Mouse (Mus musculus) cerebellum, adult 11 months (tissue): ENCODE data around the gene Cntnap1.
A peak's percentile ranks its signal among the peaks of the same experiment; 100 is the strongest.

Experiments
- DNase-seq: peaks from one replicate; pipeline ENCODE4 v3.0.0; 2022

Gene Cntnap1

DNA sequence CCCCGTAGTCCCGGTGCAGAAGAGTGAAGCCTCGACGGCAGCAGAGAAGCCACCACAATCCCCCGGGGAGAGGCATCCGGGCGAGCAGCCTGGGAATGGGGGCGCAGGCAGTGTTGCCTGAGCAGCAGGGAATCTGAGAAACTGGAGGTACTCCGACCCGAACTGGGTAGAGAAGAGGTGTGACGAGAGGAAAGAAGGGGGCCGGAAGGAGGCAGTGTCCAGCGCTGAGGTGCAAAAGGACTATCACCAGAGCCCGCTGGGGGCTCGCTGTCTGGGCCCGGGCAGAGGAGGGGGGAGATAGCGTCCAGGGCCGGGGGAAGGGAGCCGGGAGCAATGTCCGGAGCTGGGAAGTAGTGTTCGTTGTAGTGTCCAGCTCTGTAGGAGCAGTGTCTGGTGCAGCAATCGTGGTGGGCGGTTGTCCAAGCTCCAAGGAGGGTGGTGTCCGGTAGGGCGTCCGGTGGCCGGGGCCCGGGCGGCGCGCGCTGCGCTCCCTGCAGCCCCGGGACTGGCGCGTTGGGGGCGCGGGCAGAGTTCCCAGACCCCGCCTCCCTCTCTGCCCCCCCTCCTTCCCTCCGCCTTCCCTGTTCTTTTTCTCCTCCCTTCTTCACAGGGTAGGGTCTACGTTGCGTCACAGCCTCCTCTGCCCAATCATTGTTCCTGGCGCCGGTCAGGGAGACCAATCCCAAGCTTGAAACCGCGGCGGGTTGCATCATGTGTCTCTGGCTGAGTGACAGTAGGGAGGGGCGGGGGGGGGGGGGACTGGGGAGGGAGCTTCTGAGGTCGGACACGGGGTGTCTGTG is 688 bp downstream of the Cntnap1 start, which contains the start of gene Plekhh3:
Gene Plekhh3 (minus strand): TSS at position 541 of the 800 bp plus-strand sequence.
- peak; percentile 95 for DNase-seq

DNA sequence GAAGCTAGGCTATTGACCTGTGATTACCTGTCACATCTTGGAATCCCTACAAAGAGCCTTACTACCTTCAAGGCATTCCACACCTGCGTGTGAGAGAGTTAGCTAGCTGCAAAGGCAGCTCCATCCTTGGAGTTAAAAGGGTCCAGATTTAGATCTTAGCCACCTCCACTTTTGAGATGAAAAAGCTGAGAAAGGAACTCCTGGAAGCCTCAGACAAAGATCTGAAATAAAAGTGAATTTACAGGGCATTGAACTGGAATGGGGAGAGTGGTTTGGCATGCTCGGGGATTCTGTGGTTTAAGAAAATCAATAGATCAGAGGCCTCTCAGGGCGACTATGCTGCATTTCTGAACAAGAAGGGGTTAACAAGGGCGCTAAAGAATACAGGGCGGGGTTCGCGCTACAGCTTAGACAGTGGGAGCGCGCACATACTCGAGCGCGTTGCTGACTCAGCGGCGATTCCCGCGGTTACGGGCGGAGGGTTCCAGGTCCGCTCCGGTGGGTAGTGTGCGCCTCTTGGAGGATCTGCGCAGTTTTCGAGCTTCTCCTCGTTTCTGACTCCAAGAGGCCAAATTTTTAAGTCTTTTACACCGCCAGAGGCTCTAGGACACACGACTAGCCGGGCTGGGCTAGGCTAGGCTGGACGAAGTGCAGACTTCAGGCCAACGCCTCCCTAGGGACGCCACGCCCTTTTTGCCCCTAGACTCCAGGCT is 1.6 kb downstream of the Cntnap1 start:
- DNase-seq, result peak; percentile 72

DNA sequence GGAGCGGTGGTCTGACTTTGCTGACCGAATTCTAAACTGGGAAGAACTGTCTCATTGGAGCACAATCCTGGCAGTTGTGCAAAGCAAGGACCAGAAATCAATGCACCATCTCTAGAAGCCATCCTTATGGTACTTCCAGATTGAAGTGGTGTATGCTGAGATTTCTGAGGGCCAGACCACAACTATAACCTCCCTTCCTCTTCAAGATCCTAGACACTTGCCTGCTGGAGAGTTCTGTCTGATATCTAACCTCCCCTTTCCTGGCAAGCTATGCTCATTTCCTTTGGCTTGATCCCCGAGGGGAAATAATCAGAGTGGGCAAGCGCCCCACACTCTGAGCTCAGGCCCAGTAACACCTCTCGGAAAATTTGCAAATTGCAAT is 2.1 kb downstream of the Cntnap1 start:
- no peak for DNase-seq

DNA sequence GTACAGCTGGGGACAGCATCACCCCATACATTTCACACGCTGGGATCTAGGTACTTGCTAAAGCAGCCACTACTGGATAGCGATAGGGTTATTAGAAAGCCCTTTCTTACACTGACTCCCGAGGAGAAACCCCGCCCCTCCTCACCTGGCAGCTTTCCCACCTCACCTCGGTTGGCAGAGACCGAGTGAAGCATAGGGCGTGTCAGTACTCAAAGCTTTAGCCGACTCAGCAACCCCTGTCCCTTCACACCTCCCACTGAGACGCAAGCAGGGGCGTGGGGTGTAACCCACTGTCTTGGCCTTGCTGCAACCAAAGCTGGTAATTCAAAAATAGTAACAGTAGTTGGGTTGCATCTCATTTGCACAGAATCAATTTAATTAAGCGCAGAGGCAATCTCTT is 2.8 kb downstream of the Cntnap1 start:
- DNase-seq, result peak; percentile 70

DNA sequence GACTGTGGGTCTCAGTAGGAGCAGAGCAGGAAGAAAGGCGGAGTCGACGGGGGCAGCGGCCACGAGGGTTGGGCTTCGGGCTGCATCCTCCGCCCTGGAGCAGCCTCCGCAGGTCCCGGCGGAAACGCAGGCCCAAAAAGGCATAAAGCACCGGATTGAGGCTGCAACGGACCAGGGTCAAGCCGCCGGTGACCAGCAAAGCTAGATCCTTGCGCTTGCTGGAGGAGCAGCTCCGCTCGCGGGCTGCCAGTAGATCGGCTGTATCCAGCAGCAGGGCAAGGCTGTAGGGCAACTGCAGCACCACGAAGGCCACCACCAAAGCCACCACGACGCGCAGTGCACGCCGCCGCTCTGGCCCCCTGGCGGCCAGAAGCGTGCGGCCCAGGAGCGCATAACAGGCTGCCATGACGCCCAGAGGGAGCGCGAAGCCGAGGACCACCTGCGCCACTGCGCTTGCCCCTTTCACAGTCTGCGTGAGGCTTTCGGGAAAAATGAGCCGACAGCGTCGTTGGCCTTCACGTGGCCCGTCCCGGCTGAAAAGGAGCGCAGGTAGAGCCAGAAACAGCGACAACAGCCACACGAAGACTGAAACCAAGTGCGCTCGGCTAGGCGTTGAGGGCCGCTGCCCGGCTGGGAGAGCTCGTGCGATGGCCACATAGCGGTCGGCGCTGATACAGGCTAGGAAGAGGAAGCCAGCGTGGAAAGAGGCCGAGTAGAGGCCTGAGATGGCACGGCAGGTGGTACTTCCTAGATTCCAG is 3.5 kb downstream of the Cntnap1 start:
- peak; percentile 70 for DNase-seq

DNA sequence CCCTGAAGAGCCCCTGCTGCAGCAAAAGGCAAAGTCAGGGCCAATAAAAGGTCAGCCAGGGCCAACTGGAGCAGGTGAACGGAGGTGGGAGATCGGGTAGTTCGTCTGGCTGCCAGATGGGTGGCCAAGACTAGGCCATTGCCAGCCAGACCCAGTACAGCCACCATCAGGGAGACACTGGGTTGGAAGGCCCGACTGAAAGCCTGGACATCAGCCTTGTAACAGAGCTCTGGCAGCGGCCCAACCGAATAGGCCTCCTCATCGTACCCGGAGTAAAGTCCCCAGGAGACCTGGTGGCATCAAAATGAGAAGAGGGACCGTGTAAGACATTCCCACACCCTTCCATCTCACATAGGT is 4.0 kb downstream of the Cntnap1 start:
- peak; percentile 68 for DNase-seq

DNA sequence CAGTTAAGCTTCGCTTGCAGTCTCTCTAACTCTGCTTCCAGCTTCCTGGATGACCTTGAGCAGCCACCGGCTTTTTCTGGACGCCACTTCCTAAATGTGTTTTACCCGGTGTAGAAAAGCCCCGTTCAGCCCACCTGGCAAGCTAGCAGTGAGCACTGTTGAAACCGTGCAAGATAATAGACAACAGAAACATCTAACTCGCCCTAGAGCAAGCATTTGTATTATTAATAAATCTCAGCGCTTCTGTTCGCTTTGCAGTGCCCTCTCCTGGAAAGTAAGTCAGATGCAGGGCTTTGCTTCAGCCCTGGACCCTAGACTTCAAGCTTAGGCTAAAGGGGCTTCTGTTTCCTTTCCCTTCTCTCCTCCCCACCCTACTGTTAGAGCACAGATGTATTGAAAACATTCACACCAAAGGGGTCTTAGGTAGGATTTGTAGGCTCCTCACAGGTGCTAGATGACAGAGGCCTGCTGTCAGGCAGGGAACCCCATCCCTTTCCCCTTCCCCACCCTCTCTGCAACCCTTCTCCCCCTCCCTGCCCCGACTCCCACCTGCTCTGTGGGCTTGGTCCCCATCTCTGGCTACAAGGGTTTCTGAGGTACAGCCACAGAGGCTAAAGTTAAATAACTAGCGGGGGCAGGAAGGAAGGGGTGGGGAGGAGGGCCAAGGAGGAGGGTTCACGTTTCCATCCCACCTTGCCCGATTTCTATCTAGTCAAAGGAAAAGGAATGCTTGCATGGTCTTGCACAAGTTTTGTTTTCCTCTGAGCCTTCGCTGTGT is 4.7 kb downstream of the Cntnap1 start, which contains the start of gene Ccr10:
Gene Ccr10 (minus strand): TSS at position 593 of the 778 bp plus-strand sequence.
- DNase-seq, result peak; percentile 47

DNA sequence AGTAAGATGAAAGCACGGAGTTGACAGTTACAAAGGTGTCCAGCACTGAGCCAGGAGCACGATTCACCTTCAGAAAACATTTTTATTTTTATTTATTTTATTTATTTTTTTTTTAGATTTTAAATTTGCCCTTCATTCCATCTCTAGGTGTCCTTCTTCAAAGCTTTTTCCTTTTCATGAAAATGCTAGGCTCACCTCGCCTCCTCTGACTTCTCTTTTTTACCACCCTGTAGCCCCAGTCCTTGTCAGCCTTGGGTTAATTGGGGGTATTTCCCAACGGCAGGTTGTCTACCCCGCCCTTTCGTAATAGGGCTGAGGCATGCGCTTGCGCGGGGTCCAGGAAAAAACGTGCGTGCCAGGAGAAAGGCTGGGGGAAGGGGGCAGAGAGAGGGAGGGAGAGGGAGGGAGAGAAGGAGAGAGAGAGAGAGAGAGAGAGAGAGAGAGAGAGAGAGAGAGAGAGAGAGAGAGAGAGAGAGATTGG is 5.4 kb downstream of the Cntnap1 start:
- peak; percentile 74 for DNase-seq

DNA sequence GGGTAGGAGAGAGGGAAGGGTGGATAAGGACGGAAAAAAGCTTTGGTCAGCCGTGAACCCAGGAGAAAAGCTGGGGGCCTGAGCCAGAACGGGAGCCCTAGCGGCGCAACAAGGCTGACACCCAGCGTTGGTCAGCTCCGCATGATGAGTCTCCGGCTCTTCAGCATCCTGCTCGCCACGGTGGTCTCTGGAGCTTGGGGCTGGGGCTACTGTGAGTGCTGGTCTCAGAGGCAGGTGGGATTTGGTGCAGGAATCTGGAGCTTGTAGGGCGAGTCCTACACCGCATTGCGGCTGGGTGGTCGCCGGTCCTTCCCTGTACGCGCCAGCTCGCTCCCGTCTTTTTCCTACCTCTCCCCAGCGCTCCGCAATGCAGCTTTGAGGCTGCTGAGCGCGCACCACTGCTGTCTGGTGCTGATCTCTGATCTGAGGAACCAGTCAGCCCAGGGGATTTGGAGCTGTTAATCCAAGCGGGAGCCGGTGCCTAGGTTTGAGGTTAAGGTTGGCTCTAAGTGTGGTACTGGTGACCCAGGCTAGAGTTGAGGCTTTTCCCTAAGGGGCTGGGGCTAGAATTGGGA is 5.9 kb downstream of the Cntnap1 start:
- peak; percentile 71 for DNase-seq

DNA sequence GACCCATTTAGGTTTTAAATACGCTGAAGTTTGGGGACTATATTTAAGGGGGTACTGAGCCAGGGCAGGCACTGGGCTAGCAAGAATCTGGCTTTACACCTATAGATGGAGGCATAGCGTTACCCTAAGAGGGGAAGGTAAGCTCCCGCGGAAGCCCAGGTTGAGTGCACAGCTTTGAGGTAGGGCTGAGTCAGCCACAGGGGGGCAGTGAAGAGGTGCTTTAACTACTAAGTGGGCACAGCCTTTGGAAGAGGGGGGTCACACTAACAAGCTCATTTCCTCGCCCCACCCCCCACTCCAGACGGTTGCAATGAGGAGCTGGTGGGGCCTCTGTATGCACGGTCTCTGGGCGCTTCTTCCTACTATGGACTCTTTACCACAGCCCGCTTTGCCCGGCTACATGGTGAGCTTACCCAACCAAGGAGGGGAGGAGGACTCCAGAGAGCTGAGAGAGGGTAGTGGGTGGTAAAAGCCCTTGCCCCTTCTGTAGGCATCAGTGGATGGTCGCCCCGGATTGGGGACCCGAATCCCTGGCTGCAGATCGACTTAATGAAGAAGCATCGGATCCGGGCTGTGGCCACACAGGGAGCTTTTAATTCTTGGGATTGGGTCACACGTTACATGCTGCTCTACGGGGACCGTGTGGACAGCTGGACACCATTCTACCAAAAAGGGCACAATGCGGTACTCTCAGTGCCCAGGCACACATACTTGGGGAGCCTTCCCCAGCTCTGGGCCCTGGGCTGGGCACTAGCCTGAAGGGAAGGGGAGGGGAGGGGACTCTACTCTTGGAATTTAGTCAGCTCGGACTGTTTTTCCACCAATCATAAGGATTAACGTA is 6.8 kb downstream of the Cntnap1 start:
- DNase-seq, result peak; percentile 89

DNA sequence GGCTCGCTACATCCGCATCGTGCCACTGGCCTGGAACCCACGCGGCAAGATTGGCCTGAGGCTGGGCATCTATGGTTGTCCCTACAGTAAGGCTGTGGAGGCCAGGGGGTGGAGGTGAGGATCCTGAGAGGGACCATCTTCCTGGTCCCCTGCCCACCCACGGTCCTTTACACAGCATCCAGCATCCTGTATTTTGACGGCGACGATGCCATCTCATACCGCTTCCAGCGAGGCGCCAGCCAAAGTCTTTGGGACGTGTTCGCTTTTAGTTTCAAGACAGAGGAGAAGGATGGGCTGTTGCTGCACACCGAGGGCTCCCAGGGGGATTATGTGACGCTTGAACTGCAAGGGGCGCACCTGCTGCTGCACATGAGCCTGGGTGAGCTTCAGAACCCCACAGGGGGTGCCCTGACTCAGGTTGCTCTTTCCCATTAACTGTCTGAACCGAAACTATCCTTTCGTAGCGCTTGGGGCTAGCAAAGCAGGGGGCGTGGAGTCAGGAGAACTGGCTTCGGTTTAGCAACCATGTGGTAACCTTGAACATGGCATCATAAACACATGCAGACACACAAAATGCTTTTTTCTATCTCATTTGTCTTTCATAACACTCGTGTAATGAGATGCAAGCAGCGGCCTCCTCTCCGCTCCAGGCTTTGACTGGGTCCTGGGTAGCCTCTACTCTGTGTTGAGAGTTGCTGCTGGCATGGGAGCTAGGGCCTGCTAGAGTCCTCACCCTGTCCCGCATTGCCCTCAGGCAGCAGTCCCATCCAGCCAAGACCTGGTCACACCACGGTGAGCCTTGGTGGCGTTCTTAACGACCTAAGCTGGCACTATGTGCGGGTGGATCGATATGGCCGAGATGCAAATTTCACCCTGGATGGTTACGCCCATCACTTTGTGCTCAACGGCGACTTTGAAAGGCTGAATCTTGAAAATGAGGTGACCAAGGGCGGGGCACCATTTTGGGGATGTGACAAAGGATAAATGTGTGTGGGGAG is 8.0 kb downstream of the Cntnap1 start:
- DNase-seq, result peak; percentile 59

DNA sequence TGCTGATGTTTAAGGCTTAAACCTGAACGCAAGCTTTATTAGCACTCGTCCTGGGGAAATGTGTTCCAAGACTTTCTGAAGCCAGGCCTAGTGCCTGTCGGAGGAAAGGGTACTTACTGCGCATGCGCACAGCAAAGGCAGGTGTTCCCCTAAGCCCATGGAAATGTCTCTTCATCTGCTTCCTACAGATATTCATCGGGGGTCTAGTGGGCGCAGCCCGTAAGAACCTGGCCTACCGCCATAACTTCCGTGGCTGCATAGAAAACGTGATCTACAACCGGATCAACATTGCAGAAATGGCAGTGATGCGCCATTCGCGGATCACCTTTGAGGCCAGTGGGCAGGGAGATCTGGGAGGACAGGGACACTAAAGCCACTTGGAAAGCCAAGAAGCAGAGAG is 9.0 kb downstream of the Cntnap1 start:
- peak; percentile 71 for DNase-seq

DNA sequence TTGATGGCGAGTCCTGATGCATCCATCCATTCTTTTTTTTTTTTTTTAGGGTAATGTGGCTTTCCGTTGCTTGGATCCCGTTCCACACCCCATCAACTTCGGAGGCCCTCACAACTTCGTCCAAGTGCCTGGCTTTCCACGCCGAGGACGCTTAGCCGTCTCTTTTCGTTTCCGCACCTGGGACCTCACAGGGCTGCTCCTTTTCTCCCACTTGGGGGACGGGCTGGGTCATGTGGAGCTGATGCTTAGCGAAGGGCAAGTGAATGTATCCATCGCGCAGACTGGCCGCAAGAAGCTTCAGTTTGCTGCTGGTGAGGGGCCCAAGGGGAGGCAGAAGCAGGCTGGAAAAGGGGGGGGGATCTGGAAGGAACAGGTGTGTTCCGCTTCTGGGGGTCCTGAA is 9.9 kb downstream of the Cntnap1 start:
- DNase-seq, result no peak

DNA sequence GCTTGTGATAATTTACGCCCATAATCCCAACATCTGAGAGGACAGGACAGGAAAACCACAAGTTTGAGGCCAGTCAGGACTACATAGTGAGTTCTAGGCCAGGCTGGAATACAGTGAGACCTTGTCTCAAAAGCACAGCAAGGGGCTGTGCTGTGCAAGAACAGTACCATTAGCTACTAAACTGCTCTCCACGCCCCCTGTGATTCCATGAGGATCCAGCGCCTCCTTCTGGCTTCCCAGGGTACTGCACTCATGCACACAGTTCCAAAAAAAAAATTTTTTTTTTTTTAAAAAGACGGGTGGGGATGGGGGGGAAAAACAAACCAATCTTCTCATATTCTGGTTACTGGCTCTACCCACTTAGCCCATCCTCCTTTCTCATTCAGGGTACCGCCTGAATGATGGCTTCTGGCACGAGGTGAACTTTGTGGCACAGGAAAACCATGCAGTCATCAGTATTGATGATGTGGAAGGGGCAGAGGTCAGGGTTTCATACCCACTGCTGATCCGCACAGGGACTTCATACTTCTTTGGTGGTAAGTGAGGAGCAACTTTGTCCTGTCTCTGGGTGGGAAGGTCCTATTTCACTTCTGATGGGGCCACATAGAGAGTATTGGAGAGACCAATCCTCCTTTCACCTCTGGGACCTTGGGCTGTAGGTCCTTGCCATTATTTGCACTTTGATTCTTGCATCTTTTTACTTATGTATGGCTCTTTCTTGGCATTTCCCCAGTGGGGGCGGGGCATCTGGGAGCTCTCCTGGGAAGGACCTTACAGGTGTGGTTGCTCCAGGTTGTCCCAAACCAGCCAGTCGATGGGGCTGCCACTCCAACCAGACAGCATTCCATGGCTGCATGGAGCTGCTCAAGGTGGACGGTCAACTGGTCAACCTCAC is 10.8 kb downstream of the Cntnap1 start:
- DNase-seq, result peak; percentile 64

DNA sequence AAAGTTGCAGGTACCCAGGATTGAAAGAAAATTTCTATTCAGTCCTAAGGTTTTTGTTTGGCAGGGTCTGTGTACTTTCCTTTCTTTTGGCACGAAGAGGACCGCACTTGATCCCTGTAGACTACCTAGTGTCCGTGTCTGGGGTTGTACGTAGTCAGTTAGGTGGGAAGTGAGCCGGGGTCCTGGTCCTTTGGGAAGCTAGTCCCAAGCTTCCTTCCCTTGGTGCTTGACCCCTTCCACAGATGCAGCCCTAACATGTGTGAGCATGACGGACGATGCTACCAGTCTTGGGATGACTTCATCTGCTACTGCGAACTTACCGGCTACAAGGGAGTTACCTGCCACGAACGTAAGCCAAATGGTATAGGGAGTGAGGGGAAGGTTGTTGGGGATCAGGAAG is 11.6 kb downstream of the Cntnap1 start:
- DNase-seq, result no peak

DNA sequence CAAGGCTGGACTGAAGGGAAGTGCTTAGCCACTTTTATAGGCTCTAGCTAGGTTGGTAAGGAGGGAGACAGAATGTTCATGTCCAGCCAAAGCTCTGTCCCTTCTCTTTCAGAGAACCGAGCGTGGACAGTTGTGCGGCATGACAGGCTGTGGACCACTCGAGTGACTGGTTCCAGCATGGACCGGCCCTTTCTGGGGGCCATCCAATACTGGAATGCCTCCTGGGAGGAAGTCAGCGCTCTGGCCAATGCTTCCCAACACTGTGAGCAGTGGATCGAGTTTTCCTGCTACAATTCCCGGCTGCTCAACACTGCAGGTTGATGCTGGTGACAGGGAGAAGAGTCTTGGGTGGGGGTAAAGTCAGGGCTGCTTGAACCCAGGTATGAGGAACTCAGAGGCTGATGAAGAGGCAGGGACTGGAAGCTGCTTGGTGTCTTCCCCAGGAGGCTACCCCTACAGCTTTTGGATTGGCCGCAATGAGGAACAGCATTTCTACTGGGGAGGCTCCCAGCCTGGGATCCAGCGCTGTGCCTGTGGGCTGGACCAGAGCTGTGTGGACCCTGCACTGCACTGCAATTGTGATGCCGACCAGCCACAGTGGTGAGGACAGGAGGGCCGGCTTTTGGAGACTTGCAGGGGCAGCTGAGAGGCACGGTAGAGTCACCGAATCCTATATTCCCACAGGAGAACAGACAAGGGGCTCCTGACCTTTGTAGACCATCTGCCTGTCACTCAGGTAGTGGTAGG is 12.6 kb downstream of the Cntnap1 start:
- DNase-seq, result no peak

DNA sequence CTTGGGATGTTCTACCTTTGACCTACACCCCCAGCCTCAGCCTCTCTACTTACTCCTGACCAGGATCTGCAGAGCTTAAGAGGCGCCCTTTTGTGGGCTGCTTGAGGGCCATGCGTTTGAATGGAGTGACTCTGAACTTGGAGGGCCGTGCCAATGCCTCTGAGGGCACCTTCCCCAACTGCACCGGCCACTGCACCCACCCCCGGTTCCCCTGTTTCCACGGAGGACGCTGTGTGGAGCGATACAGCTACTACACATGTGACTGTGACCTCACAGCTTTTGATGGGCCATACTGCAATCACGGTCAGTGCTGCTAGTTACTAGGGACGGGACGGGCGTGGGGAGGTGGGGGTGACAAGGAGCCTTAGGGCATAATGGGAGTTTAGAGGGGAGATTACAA is 14.7 kb downstream of the Cntnap1 start:
- peak; percentile 32 for DNase-seq

DNA sequence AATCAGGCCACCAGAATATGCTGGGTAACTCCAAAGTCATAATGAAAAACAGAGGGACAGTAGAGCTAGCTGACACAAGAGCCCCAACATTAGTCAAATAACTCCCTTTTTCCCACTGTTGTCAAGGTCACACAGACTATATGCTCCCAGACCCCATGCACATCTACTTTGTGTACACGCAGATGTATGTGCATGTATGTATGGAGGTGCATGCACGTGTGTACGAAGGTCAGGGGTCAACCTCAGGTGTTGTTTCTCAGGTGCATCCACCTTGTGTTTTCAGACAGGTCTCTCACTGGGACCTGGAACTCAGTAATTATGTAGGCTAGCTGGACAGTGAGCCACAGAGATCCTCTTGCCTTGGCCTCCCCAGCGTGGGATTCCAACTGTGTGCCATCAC is 15.1 kb downstream of the Cntnap1 start:
- peak; percentile 28 for DNase-seq
